Mouse (Mus musculus) 3134 (cell line): ENCODE measurements around the gene Ncoa7.

Experiments
- DNase-seq: peaks from one replicate; pipeline ENCODE4 v3.0.0-alpha.2; 2011; ENCODE audit warnings: low spot score; ENCODE audit not compliant: insufficient read length; ENCODE audit errors: extremely low read depth

Ncoa7 gene

GRCm38 (mm10) chr10:30802681-30803586, at the start of gene Ncoa7:
Gene Ncoa7 (minus strand): TSS chr10:30803326.
- DNase-seq: peak; percentile 90

- DNase-seq: no peak
These were observed 42.1 kb upstream of the Ncoa7 start for GRCm38 (mm10) chr10:30845101-30845825.

- DNase-seq: no peak
These were observed 41.3 kb upstream of the Ncoa7 start for GRCm38 (mm10) chr10:30844191-30845010.

- DNase-seq: no peak
These were observed 40.5 kb upstream of the Ncoa7 start for GRCm38 (mm10) chr10:30843438-30844190.

- no peak for DNase-seq
These were observed 39.7 kb upstream of the Ncoa7 start, which contains the start of gene Hey2 for GRCm38 (mm10) chr10:30842643-30843437. Gene Hey2 (minus strand): TSS chr10:30842801.

- no peak for DNase-seq
These were observed 39.1 kb upstream of the Ncoa7 start for GRCm38 (mm10) chr10:30842228-30842627.

- DNase-seq: no peak
These were observed 37.7 kb upstream of the Ncoa7 start for GRCm38 (mm10) chr10:30840824-30841223.

GRCm38 (mm10) chr10:30838188-30838587, 35.1 kb upstream of the Ncoa7 start:
- no peak for DNase-seq

GRCm38 (mm10) chr10:30825049-30825448, 21.9 kb upstream of the Ncoa7 start:
- DNase-seq: no peak

GRCm38 (mm10) chr10:30810967-30811293, 7.8 kb upstream of the Ncoa7 start:
- peak; percentile 89 for DNase-seq

- DNase-seq: peak; percentile 64
These were observed 7.3 kb upstream of the Ncoa7 start for GRCm38 (mm10) chr10:30810247-30810966.

GRCm38 (mm10) chr10:30803587-30804253, 594 bp upstream of the Ncoa7 start:
- DNase-seq: peak; percentile 38

GRCm38 (mm10) chr10:30802033-30802432, 1.1 kb downstream of the Ncoa7 start:
- no peak for DNase-seq

GRCm38 (mm10) chr10:30799713-30800450, 3.2 kb downstream of the Ncoa7 start:
- no peak for DNase-seq

GRCm38 (mm10) chr10:30796469-30797261, 6.5 kb downstream of the Ncoa7 start:
- no peak for DNase-seq

GRCm38 (mm10) chr10:30791016-30791415, 12.1 kb downstream of the Ncoa7 start:
- DNase-seq: no peak

- no peak for DNase-seq
These were observed 13.6 kb downstream of the Ncoa7 start for GRCm38 (mm10) chr10:30789521-30789920.
